Mouse (Mus musculus): ENCODE results near the gene Pea15a. TPM values are rescaled to one million over a fixed set of nuclear protein-coding genes. Genes with fewer than 3 reads are reported as not detected.

The Pea15a gene
- total RNA-seq, 1 experiment from 2014 or later, result 10.5 TPM

DNA sequence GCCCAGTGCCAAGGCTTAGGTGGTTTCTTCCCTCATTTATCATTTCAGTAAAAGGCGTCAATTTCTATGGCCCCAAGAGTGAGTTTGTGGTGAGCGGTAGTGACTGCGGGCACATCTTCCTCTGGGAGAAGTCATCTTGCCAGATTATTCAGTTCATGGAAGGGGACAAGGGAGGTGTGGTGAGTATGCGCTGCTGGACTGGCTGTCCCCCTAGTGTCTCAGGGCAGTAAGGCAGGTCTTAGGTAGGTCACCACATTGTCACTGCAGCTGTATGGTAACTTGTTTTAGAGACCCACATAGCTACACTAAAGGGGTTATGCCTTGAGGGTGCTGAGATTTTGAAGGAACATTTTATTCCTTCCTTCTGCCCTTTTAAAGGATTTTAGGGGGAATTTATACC lies 17.7 kb downstream of the Pea15a start:
- ATAC-seq (replicated peaks in 1 of 2; ENCODE audit: insufficient read depth in 1 of 2, low FRiP score in 2 of 2, low TSS enrichment in 1 of 2, low read depth in 1 of 2, poor library complexity in 2 of 2, severe bottlenecking in 2 of 2), result peak; percentile 75; a peak in 3 of 4 replicates

DNA sequence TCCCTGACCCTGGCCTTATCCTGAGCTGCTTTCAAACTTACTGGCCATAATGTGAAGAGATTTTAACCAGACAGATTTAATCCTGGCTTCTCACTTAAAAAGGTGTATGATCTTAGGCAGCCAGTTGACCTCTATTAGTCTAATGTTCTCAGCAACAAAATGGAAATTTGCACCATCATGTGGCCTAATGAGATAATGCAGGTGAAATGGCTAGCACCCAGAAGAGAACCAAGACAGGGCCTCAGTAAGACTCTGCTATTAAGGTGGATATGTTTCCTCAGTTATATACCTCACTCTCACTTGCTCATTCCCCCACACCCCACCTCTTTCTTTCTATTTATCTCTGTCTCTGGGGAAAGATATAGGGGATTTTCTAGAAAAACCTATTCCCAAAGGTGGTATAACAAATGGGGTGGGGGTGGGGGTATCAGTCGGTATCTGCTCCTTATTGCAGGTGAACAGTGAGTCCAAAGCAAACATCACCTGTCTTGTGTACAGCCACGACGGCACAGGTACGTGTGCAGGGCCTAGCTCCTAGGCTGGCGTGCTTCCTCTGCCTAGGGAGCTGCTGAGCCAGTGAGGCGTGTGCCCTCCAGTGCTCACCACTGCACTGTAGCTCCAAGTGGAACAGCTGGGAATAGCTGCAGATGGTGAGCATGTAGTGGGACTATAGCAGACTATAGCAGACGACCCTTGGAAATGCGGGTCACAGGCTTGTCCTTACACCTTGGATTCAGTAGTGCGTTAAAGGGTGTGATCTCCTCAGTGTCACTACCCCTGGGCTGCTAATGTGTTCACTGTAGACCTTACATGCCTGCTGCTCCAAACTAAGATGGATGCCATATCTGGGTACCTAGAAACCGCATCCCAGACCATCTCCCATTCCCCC lies 20.0 kb downstream of the Pea15a start:
- ATAC-seq (replicated peaks in 1 of 2; ENCODE audit: insufficient read depth in 1 of 2, low FRiP score in 2 of 2, low TSS enrichment in 1 of 2, low read depth in 1 of 2, poor library complexity in 2 of 2, severe bottlenecking in 2 of 2), result 0 out of 4 replicates have a peak, but pooled peaks of 1 of the 2 experiments have one; percentile 55

DNA sequence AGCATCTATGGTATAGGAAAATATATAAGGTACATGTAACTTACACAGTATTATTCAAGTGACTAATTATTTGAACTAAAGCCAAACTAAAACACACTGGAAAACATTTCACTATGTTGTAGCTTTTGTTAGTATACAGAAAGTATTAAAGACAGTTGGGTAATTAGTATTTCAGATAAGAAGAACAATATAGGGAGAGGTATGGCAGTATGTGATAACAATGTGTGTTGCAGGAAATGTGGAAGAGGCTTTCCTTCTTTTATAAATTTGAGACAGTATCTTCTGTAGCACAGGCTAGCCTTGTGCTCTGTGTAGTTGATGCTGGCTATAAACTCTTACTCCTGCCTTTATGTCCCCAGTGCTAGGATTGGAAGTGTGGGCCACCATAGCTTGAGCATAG lies 22.7 kb downstream of the Pea15a start:
- ATAC-seq (replicated peaks in 1 of 2; ENCODE audit: insufficient read depth in 1 of 2, low FRiP score in 2 of 2, low TSS enrichment in 1 of 2, low read depth in 1 of 2, poor library complexity in 2 of 2, severe bottlenecking in 2 of 2), result no peak

DNA sequence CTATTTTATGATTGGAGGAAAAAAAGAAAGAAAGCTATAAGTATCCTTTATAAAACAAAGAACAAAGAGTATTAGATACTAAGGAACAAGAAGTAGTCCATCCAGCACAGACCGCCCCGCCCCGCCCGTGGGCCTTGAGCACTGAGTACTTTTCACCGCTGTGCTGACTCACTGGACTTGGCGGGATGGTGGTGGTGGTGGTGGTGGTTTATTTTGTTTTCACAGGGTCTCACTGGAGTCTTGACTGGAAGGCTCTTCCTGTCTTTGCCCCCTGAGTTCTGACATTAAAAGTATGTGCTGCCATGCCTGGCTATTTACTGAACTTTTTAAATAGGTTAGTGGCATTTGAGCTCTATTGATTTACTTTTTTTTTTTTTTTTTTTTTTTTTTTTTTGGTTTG lies 23.5 kb downstream of the Pea15a start:
- no peak for ATAC-seq (replicated peaks in 1 of 2; ENCODE audit: insufficient read depth in 1 of 2, low FRiP score in 2 of 2, low TSS enrichment in 1 of 2, low read depth in 1 of 2, poor library complexity in 2 of 2, severe bottlenecking in 2 of 2)

DNA sequence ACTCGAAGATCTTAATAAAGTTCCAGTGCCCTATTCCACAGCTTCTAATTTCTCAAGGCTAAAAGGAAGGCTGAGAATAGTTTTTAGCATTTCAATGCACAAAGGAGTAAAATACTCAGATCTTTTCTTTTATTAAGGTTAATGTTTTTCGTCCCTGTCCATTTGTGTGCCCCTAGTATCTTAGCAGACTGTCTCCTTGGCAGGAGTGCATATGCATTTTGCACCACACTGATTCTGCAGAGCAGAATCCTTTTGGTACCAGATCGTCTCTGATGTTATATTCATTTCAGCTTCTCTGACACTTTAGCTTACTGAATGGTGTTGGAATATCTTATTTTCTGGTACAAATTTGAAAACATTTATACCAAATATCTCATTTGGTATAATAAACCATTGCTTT lies 24.8 kb downstream of the Pea15a start:
- no peak for ATAC-seq (replicated peaks in 1 of 2; ENCODE audit: insufficient read depth in 1 of 2, low FRiP score in 2 of 2, low TSS enrichment in 1 of 2, low read depth in 1 of 2, poor library complexity in 2 of 2, severe bottlenecking in 2 of 2)

DNA sequence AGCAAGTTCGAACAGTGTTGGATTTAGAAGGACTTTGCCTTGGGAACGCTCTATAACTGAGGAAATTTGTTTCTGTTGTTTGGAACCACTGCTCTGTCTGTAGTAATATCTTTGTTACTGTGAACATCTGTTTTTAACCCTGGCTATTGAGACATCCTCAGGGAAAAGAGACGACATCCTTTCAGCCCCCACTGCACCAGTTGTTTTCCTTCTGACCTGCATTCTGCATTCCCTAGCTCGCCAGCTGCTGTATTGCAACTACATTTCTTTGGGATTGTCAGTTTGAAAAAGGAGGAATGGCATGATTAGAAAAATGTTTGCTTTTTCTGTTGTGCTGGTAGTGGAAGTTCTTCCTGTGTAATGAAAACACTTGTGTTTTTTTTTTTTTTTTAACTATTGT lies 25.7 kb downstream of the Pea15a start:
- no peak for ATAC-seq (replicated peaks in 1 of 2; ENCODE audit: insufficient read depth in 1 of 2, low FRiP score in 2 of 2, low TSS enrichment in 1 of 2, low read depth in 1 of 2, poor library complexity in 2 of 2, severe bottlenecking in 2 of 2)

DNA sequence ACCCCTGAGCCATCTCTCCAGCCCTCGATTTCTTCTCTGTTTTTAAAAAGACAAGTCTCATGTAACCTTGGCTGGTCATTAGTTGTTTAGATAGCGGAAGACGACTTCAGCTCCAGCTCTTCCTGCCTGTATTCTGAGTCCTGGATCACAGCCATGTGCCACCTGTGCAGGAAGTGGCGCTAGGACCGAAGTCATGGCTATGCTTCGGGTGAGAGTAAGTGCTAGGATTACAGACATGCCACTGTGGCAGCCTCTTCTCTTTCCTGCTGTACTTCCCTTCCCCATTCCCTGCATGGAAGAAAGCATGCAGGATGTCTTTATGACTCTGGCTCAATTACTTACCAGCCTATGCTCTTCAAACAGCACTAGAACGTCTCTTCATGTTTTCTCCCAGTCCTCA lies 27.5 kb downstream of the Pea15a start:
- ATAC-seq (replicated peaks in 1 of 2; ENCODE audit: insufficient read depth in 1 of 2, low FRiP score in 2 of 2, low TSS enrichment in 1 of 2, low read depth in 1 of 2, poor library complexity in 2 of 2, severe bottlenecking in 2 of 2), result no peak

DNA sequence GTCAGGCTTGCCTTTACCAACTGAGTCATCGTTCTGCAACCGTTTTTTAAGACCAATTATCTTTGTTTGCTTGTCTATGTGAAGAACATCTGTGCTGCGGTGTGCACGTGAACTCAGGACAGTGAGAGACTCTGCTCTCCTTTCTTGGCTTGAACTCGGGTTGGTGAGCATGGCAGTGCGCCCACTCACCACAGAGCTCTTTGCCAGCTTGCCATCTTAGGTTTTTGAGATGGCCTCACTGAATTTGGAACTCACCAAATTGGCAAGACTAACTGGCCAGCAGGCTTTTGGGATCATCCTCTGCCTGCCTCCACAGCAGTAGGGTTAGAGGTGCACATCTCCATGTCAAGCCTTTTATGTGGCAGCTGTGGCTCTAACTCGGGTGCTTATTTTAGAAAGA lies 28.8 kb downstream of the Pea15a start:
- ATAC-seq (replicated peaks in 1 of 2; ENCODE audit: insufficient read depth in 1 of 2, low FRiP score in 2 of 2, low TSS enrichment in 1 of 2, low read depth in 1 of 2, poor library complexity in 2 of 2, severe bottlenecking in 2 of 2), result no peak

DNA sequence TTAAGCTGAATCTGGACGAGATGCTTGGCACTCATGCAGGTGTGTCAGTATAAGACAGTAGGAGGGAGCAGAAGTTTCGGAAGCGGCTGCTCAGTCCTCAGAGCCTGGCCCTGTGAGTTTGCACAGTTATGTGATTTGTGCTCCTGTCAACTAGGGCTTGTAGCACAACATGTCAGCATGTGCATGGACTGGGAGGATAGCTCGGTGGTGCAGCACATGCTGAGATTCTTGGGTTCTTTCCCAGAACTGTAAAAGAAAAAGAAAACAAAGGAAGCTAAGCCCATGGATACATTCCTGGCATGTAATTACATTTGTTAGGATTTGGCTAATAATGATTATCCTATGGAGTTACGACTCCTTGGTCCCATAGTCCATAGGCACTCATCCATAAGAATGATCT lies 33.4 kb downstream of the Pea15a start:
- no peak for ATAC-seq (replicated peaks in 1 of 2; ENCODE audit: insufficient read depth in 1 of 2, low FRiP score in 2 of 2, low TSS enrichment in 1 of 2, low read depth in 1 of 2, poor library complexity in 2 of 2, severe bottlenecking in 2 of 2)

DNA sequence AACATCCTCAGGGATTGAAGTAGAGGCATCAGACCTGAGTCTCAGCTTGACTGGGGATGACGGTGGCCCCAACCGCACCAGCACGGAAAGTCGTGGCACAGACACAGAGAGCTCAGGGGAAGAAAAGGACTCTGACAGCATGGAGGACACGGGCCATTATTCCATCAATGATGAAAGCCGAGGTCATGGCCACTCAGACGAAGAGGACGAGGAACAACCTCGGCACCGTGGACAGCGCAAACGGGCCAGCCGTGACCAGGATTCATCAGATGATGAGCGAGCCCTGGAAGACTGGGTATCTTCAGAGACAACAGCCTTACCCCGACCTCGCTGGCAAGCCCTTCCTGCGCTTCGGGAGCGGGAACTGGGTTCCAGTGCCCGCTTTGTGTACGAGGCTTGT lies 34.2 kb downstream of the Pea15a start:
- no peak for ATAC-seq (replicated peaks in 1 of 2; ENCODE audit: insufficient read depth in 1 of 2, low FRiP score in 2 of 2, low TSS enrichment in 1 of 2, low read depth in 1 of 2, poor library complexity in 2 of 2, severe bottlenecking in 2 of 2)

DNA sequence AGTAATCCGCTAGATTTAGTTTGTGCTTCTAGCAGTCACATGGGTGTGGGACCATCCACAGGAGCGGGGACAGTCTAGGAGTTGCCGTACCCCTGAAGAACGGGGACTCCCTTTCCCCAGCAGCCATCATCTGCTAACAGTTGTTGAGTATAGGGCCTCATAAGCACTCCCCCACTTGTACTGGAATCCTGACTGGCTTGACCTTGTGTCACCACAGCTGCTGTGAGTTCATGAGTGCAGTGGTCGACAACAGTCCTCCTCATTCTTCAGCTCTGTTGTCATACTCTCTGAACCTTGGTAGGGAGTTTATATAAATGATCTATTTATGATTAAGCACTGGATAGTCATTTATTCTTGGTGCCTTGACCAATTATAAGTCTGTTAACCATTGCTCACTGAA lies 36.8 kb downstream of the Pea15a start:
- no peak for ATAC-seq (replicated peaks in 1 of 2; ENCODE audit: insufficient read depth in 1 of 2, low FRiP score in 2 of 2, low TSS enrichment in 1 of 2, low read depth in 1 of 2, poor library complexity in 2 of 2, severe bottlenecking in 2 of 2)

DNA sequence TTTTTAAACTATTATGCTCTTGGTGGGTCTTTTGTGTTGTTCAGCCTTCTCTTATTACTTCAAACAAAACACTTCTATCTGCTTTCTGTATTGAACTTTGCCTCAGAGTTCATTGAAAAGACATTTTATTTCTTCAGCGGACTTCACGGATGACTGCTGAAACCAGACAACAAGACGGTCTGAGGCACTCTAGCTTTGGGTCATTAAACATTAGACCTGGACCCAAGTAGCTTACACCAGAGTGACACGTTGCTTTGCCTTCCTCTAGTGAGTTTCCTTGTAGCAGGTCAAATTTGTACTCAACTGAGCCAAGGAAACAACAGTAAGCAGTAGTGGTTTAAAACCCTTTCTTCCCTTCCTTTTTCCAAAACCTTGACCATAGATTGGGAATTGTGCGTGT lies 38.7 kb downstream of the Pea15a start:
- no peak for ATAC-seq (replicated peaks in 1 of 2; ENCODE audit: insufficient read depth in 1 of 2, low FRiP score in 2 of 2, low TSS enrichment in 1 of 2, low read depth in 1 of 2, poor library complexity in 2 of 2, severe bottlenecking in 2 of 2)

DNA sequence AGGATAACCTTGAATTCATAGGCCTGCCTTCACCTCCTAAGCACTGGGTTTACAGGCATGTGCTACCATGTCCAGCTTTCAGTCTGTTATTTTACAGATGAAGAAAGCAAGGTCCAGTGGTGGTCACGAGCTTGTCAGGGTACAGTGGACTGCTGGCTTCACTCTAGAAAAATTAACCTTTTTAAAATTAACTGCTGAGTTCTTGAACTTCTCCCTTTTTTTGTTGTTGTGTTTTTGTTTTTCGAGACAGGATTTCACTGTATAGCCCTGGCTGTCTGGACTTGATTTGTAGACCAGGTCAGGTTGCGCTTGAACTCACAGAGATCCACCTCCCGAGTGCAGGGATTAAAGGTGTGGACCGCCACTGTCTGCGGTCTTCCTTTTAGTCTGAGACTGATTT lies 43.6 kb downstream of the Pea15a start:
- ATAC-seq (replicated peaks in 1 of 2; ENCODE audit: insufficient read depth in 1 of 2, low FRiP score in 2 of 2, low TSS enrichment in 1 of 2, low read depth in 1 of 2, poor library complexity in 2 of 2, severe bottlenecking in 2 of 2), result no peak

DNA sequence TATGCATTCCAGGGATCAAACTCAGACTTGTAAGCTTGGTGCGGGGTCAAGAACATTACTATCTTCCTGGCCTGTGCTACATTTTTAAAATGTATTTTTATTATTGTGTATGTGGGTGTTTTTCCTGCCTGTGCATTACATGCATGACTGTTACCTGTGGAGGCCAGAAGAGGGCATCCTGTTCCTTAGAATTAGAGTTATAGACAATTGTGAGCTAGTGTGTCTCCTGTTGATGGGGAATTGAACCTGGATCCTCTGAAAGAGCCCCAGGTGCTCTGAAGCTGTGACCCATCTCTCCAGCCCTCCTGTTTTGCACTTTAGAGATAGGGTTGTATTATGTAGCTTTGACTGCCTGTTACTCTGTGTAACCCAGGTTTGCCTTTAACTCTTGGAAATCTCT lies 44.6 kb downstream of the Pea15a start:
- 0 out of 4 replicates have a peak, but pooled peaks of 1 of the 2 experiments have one; percentile 53 for ATAC-seq (replicated peaks in 1 of 2; ENCODE audit: insufficient read depth in 1 of 2, low FRiP score in 2 of 2, low TSS enrichment in 1 of 2, low read depth in 1 of 2, poor library complexity in 2 of 2, severe bottlenecking in 2 of 2)

DNA sequence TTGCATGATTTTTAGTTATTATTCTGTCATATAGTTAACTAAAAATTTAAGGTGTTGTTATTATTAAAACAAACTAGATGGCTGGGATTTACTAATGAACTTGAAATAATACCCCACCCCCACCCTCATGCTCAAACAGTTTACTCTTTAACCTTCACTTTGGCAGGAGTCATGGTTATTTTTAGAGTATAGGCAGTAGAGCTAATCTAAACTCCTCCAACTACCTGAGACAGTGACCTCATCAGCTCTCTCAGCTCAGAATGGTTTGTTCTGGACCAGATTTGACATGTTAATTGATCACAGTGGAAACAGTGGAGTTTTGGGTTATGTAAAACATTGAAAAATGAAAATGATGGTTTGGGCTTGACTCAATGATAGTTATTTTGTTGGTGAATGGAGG lies 46.1 kb downstream of the Pea15a start:
- no peak for ATAC-seq (replicated peaks in 1 of 2; ENCODE audit: insufficient read depth in 1 of 2, low FRiP score in 2 of 2, low TSS enrichment in 1 of 2, low read depth in 1 of 2, poor library complexity in 2 of 2, severe bottlenecking in 2 of 2)

DNA sequence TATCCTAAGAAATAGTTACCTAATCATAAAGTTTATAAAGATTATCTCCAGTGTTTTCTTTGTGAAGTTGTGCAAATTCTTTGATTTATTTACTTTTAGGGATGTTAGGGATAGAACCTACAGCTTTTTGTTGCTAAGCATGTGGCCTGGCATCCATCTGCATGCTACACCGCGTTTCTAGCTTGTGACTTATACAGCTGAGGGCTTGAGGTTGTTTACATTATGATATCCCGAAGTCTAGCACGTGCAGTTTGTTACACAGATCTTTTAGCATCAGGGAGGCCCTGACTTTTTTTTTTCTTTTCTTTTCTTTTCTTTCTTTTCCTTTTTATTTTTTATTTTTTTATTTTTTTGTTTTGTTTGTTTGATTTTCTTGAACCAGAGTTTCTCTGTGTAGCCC lies 46.6 kb downstream of the Pea15a start:
- ATAC-seq (replicated peaks in 1 of 2; ENCODE audit: insufficient read depth in 1 of 2, low FRiP score in 2 of 2, low TSS enrichment in 1 of 2, low read depth in 1 of 2, poor library complexity in 2 of 2, severe bottlenecking in 2 of 2), result no peak

DNA sequence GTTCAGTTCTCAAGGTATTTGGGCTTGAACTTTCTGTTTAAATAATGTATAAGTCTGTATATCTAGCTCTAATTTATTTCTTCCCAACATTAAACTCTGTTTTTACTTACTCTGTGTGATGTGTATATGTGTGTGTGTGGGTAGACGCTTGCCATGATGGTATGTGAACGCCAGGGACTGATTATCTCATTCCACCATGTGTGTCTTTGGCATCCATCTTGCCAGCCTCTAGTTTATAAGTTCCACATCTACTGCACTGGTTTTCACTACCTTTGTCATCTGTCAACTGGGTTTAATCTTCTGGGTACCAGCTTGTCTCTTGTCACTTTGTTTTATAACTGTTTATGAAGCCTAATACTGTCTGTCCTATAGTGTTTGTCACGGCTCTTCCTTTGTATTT lies 51.1 kb downstream of the Pea15a start:
- no peak for ATAC-seq (replicated peaks in 1 of 2; ENCODE audit: insufficient read depth in 1 of 2, low FRiP score in 2 of 2, low TSS enrichment in 1 of 2, low read depth in 1 of 2, poor library complexity in 2 of 2, severe bottlenecking in 2 of 2)

DNA sequence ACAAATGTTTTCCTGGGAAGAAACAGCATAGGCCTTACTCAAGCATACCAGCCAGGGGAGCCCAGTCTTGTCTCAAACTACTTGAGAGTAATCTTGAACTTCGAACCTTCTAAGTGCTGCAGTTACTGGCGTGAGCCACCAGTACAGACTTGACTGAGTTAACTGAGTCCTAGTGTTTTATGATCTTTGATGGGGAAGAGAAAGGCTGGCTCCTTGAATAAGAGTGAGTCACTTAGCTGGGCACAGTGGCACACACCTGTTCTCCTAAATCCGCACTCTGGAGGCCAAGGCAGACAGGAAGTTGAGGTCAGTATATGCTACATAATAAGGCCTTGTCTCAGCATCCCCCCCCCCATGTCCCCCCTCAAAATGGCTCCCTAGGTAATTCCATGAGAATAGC lies 52.1 kb downstream of the Pea15a start:
- no peak for ATAC-seq (replicated peaks in 1 of 2; ENCODE audit: insufficient read depth in 1 of 2, low FRiP score in 2 of 2, low TSS enrichment in 1 of 2, low read depth in 1 of 2, poor library complexity in 2 of 2, severe bottlenecking in 2 of 2)
